Mouse (Mus musculus) midbrain, embryonic 16.5 days (tissue): ENCODE measurements at regions not wholly inside any gene's neighbourhood (a gene's known extent, or its start where the extent isn't known, plus 50 kb on each side); places are given as distances from the start of the nearest gene placed in this dataset.

Source experiments
- ATAC-seq: fragments of 200-750 bp; cut with Nextera tagmentation; 2 replicates; pipeline ENCODE4 v1.8.0; 2017; ENCODE audit warnings: moderate TSS enrichment
- H3K27ac ChIP-seq: fragments of 300-500 bp; sonication (generic); 2 replicates; pipeline ENCODE4 v1.5.1; 2014; ENCODE audit warnings: mild to moderate bottlenecking, low read length, mixed read lengths
- H3K27me3 ChIP-seq: fragments of 300-500 bp; sonication (generic); 2 replicates; pipeline ENCODE4 v1.6.1; 2014; ENCODE audit warnings: low read depth, low read length, mixed read lengths; ENCODE audit not compliant: control insufficient read depth, insufficient read depth
- H3K36me3 ChIP-seq: fragments of 300-500 bp; sonication (generic); 2 replicates; pipeline ENCODE4 v1.6.1; 2014; ENCODE audit warnings: mild to moderate bottlenecking, low read length, moderate library complexity, mixed read lengths; ENCODE audit not compliant: control insufficient read depth, insufficient read depth
- H3K4me1 ChIP-seq: fragments of 300-500 bp; sonication (generic); 2 replicates; pipeline ENCODE4 v1.6.1; 2014; ENCODE audit warnings: mild to moderate bottlenecking, low read length, mixed read lengths; ENCODE audit not compliant: control insufficient read depth, insufficient read depth
- H3K4me2 ChIP-seq: fragments of 300-500 bp; sonication (generic); 2 replicates; pipeline ENCODE4 v1.6.1; 2014; ENCODE audit warnings: mild to moderate bottlenecking, low read length, mixed read lengths
- H3K4me3 ChIP-seq: fragments of 300-500 bp; sonication (generic); 2 replicates; pipeline ENCODE4 v1.5.1; 2014; ENCODE audit warnings: low read depth, mild to moderate bottlenecking, low read length, moderate library complexity, mixed read lengths
- H3K9ac ChIP-seq: fragments of 300-500 bp; sonication (generic); 2 replicates; pipeline ENCODE4 v1.6.1; 2014; ENCODE audit warnings: low read depth, low read length, mixed read lengths
- H3K9me3 ChIP-seq: fragments of 300-500 bp; sonication (generic); replicated peaks from 2 replicates; pipeline ENCODE4 v1.6.1; 2014; ENCODE audit warnings: mild to moderate bottlenecking, low read length, mixed read lengths; ENCODE audit not compliant: control insufficient read depth, poor library complexity, severe bottlenecking
- WGBS: fragments of 180-500 bp; shearing (Covaris S2); extraction: QIAGEN DNeasy Blood & Tissue Kit; methylation state at CpG from one replicate; pipeline ENCODE4 v1.1.7; 2014; 5-methylcytosine and 5-hydroxymethylcytosine counted together

GRCm38 (mm10) chr14:98827490-98827889 lies 166.6 kb downstream of the Rpl36a-ps1 start:
- no peak overlapping the region for H3K4me2 ChIP-seq
- 94% methylated on average over 2 of the region's 2 CpGs for WGBS
- H3K9ac ChIP-seq = no peak overlapping the region
- H3K4me3 ChIP-seq = no peak overlapping the region
- H3K9me3 ChIP-seq = no peaks in the 10 kb centered on the region
- no peaks in the 10 kb centered on the region for H3K36me3 ChIP-seq
- no peak overlapping the region for H3K27ac ChIP-seq
- no peaks in the 10 kb centered on the region for H3K27me3 ChIP-seq
- H3K4me1 ChIP-seq = no peaks in the 10 kb centered on the region
- no peak for ATAC-seq

- Histone ChIP-seq H3K4me3 (no peak overlapping the region), H3K36me3 (no peaks in the 10 kb centered on the region), H3K9ac (no peak overlapping the region), H3K27me3 (no peaks in the 10 kb centered on the region), H3K9me3 (no peaks in the 10 kb centered on the region), H3K27ac (no peak overlapping the region), H3K4me1 (no peaks in the 10 kb centered on the region), H3K4me2 (no peak overlapping the region)
- 59% methylated on average over 5 of the region's 5 CpGs for WGBS
- ATAC-seq = no peak
Observed at GRCm38 (mm10) chr14:98813657-98814056, 180.5 kb downstream of the Rpl36a-ps1 start.

GRCm38 (mm10) chr14:98810259-98811042 lies 183.7 kb downstream of the Rpl36a-ps1 start:
- Histone ChIP-seq H3K9ac (no peak overlapping the region), H3K27me3 (no peaks in the 10 kb centered on the region), H3K4me3 (no peak overlapping the region), H3K4me2 (no peak overlapping the region), H3K9me3 (no peaks in the 10 kb centered on the region), H3K36me3 (no peaks in the 10 kb centered on the region), H3K27ac (no peak overlapping the region), H3K4me1 (no peaks in the 10 kb centered on the region)
- peak; percentile 75 for ATAC-seq
- 74% methylated on average over 3 of the region's 3 CpGs for WGBS

GRCm38 (mm10) chr14:98808117-98808516 lies 186.0 kb downstream of the Rpl36a-ps1 start:
- WGBS = 83% methylated on average over 1 of the region's 1 CpGs
- no peak for ATAC-seq
- H3K4me2 ChIP-seq = no peak overlapping the region
- no peaks in the 10 kb centered on the region for H3K4me1 ChIP-seq
- no peaks in the 10 kb centered on the region for H3K27me3 ChIP-seq
- H3K36me3 ChIP-seq = no peaks in the 10 kb centered on the region
- no peaks in the 10 kb centered on the region for H3K9me3 ChIP-seq
- H3K27ac ChIP-seq = no peak overlapping the region
- no peak overlapping the region for H3K4me3 ChIP-seq
- H3K9ac ChIP-seq = no peak overlapping the region

- 64% methylated on average over 6 of the region's 6 CpGs for WGBS
- Histone ChIP-seq H3K4me3 (no peak overlapping the region), H3K4me1 (no peaks in the 10 kb centered on the region), H3K27me3 (no peaks in the 10 kb centered on the region), H3K4me2 (no peak overlapping the region), H3K36me3 (no peaks in the 10 kb centered on the region), H3K9ac (no peak overlapping the region), H3K27ac (no peak overlapping the region), H3K9me3 (no peaks in the 10 kb centered on the region)
- ATAC-seq = no peak
Observed at GRCm38 (mm10) chr14:98805066-98805465, 189.1 kb downstream of the Rpl36a-ps1 start.

GRCm38 (mm10) chr14:98801293-98801692 lies 192.8 kb downstream of the Rpl36a-ps1 start:
- 87% methylated on average over 2 of the region's 2 CpGs for WGBS
- Histone ChIP-seq H3K4me1 (no peaks in the 10 kb centered on the region), H3K4me3 (no peak overlapping the region)

GRCm38 (mm10) chr14:98791970-98792369 lies 202.1 kb downstream of the Rpl36a-ps1 start:
- no peak for ATAC-seq

More at GRCm38 (mm10) chr14:98801293-98801692, 192.8 kb downstream of the Rpl36a-ps1 start:
- no peaks in the 10 kb centered on the region for H3K27me3 ChIP-seq
- no peak for ATAC-seq
- no peaks in the 10 kb centered on the region for H3K9me3 ChIP-seq
- H3K36me3 ChIP-seq = no peaks in the 10 kb centered on the region
- no peak overlapping the region for H3K27ac ChIP-seq
- H3K4me2 ChIP-seq = no peak overlapping the region
- no peak overlapping the region for H3K9ac ChIP-seq

GRCm38 (mm10) chr14:98791232-98791906 lies 202.7 kb downstream of the Rpl36a-ps1 start:
- H3K36me3 ChIP-seq = no peaks in the 10 kb centered on the region
- ATAC-seq = no peak
- no peak overlapping the region for H3K4me3 ChIP-seq
- H3K9me3 ChIP-seq = no peaks in the 10 kb centered on the region
- no peaks in the 10 kb centered on the region; the same call in 1 of the 2 replicates for H3K4me1 ChIP-seq
- H3K4me2 ChIP-seq = no peak overlapping the region
- 62% methylated on average over 6 of the region's 6 CpGs for WGBS
- no peak overlapping the region for H3K27ac ChIP-seq
- H3K9ac ChIP-seq = no peak overlapping the region
- no peaks in the 10 kb centered on the region for H3K27me3 ChIP-seq

More at GRCm38 (mm10) chr14:98791970-98792369, 202.1 kb downstream of the Rpl36a-ps1 start:
- no peak overlapping the region for H3K4me2 ChIP-seq
- no peak overlapping the region for H3K9ac ChIP-seq
- no peak overlapping the region for H3K27ac ChIP-seq
- no peaks in the 10 kb centered on the region; the same call in 1 of the 2 replicates for H3K4me1 ChIP-seq
- H3K4me3 ChIP-seq = no peak overlapping the region
- H3K27me3 ChIP-seq = no peaks in the 10 kb centered on the region
- 40% methylated on average over 4 of the region's 4 CpGs for WGBS
- no peaks in the 10 kb centered on the region for H3K36me3 ChIP-seq
- no peaks in the 10 kb centered on the region for H3K9me3 ChIP-seq

GRCm38 (mm10) chr14:98789794-98790193 lies 204.3 kb downstream of the Rpl36a-ps1 start:
- Histone ChIP-seq H3K4me1 (no peaks in the 10 kb centered on the region; the same call in 1 of the 2 replicates), H3K27ac (no peak overlapping the region), H3K36me3 (no peaks in the 10 kb centered on the region), H3K9ac (no peak overlapping the region), H3K27me3 (no peaks in the 10 kb centered on the region), H3K4me3 (no peak overlapping the region), H3K9me3 (no peaks in the 10 kb centered on the region), H3K4me2 (no peak overlapping the region)
- WGBS = 93% methylated on average over 6 of the region's 6 CpGs
- ATAC-seq = no peak
